Mouse (Mus musculus) neural tube, embryonic 13.5 days (tissue): ENCODE results near the gene Hist2h2be. TPM values are rescaled to one million over a fixed set of nuclear protein-coding genes. Genes with fewer than 3 reads are reported as not detected.
"Not testable (repeated sequence)": the region's sequence is repeated elsewhere in the genome, so short reads cannot be mapped to it uniquely, and the experiment has no call there.

Source experiments
- ATAC-seq: fragments of 200-750 bp; cut with Nextera tagmentation; 2 replicates; pipeline ENCODE4 v1.8.0; 2017; ENCODE audit warnings: low read depth, mild to moderate bottlenecking, moderate TSS enrichment, moderate library complexity
- H3K27ac ChIP-seq: fragments of 300-500 bp; sonication (generic); replicated peaks from 2 replicates; pipeline ENCODE4 v1.5.1; 2015; ENCODE audit warnings: moderate library complexity, mild to moderate bottlenecking, inconsistent platforms
- H3K27me3 ChIP-seq: fragments of 300-500 bp; sonication (generic); 2 replicates; pipeline ENCODE4 v1.6.1; 2015; ENCODE audit warnings: mild to moderate bottlenecking, inconsistent platforms
- H3K36me3 ChIP-seq: fragments of 300-500 bp; sonication (generic); 2 replicates; pipeline ENCODE4 v1.6.1; 2015; ENCODE audit warnings: mild to moderate bottlenecking, inconsistent platforms
- H3K4me1 ChIP-seq: fragments of 300-500 bp; sonication (generic); replicated peaks from 2 replicates; pipeline ENCODE4 v1.6.1; 2015; ENCODE audit warnings: inconsistent platforms
- H3K4me2 ChIP-seq: fragments of 300-500 bp; sonication (generic); 2 replicates; pipeline ENCODE4 v1.6.1; 2015; ENCODE audit warnings: inconsistent platforms, mild to moderate bottlenecking, moderate library complexity
- H3K4me3 ChIP-seq: fragments of 300-500 bp; sonication (generic); 2 replicates; pipeline ENCODE4 v1.5.1; 2015; ENCODE audit warnings: mild to moderate bottlenecking, inconsistent platforms
- H3K9ac ChIP-seq: fragments of 300-500 bp; sonication (generic); 2 replicates; pipeline ENCODE4 v1.6.1; 2015; ENCODE audit warnings: moderate library complexity, mild to moderate bottlenecking, inconsistent platforms
- H3K9me3 ChIP-seq: fragments of 300-500 bp; sonication (generic); 2 replicates; pipeline ENCODE4 v1.6.1; 2016; ENCODE audit warnings: inconsistent platforms
- WGBS: fragments of 180-500 bp; shearing (Covaris S2); methylation state at CpG from one replicate; pipeline ENCODE4 v1.1.7; 2015; 5-methylcytosine and 5-hydroxymethylcytosine counted together
- polyA plus RNA-seq: library from polyadenylated mRNA; unstranded; fragments of >200 nt; fragmentation: Nextera tagmentation; extraction: Ambion mirVana; gene quantifications from 2 replicates; pipeline ENCODE4 v1.2.1, GENCODE M21; 2015

The Hist2h2be gene
- polyA plus RNA-seq, 1 experiment from 2014 or later, result 4.0 TPM

- H3K4me1 ChIP-seq, result no peaks in the 10 kb centered on the region
- no peaks in the 10 kb centered on the region for H3K27me3 ChIP-seq
- no peaks in the 10 kb centered on the region for H3K9me3 ChIP-seq
- H3K36me3 ChIP-seq, result no peaks in the 10 kb centered on the region
- no peak overlapping the region for H3K27ac ChIP-seq
- no peak for ATAC-seq
- WGBS, result 64% methylated on average over 2 of the region's 2 CpGs
- no peak overlapping the region for H3K4me3 ChIP-seq
- no peak overlapping the region for H3K4me2 ChIP-seq
- H3K9ac ChIP-seq, result no peak overlapping the region
Observed at GRCm38 (mm10) chr3:96231758-96232120, 10.8 kb downstream of the Hist2h2be start.

- Histone ChIP-seq H3K4me3 (no peak overlapping the region), H3K27ac (no peak overlapping the region), H3K36me3 (no peaks in the 10 kb centered on the region), H3K27me3 (no peaks in the 10 kb centered on the region), H3K9ac (no peak overlapping the region), H3K4me1 (peaks cover 15% of the 10 kb centered on the region), H3K4me2 (no peak overlapping the region), H3K9me3 (no peaks in the 10 kb centered on the region)
- WGBS, result 90% methylated on average over 2 of the region's 2 CpGs
- no peak for ATAC-seq
Observed at GRCm38 (mm10) chr3:96234914-96235313, 14.0 kb downstream of the Hist2h2be start.

GRCm38 (mm10) chr3:96235836-96236235, 14.9 kb downstream of the Hist2h2be start:
- WGBS, result 74% methylated on average over 3 of the region's 3 CpGs
- H3K4me3 ChIP-seq, result no peak overlapping the region
- H3K4me2 ChIP-seq, result no peak overlapping the region
- H3K9me3 ChIP-seq, result no peaks in the 10 kb centered on the region
- H3K36me3 ChIP-seq, result no peaks in the 10 kb centered on the region
- no peaks in the 10 kb centered on the region for H3K27me3 ChIP-seq
- no peak overlapping the region for H3K9ac ChIP-seq
- H3K27ac ChIP-seq, result no peak overlapping the region
- no peak for ATAC-seq
- H3K4me1 ChIP-seq, result peaks cover 17% of the 10 kb centered on the region

- H3K27ac ChIP-seq, result no peak overlapping the region
- H3K4me2 ChIP-seq, result peak overlapping the region; percentile 52
- no peaks in the 10 kb centered on the region for H3K36me3 ChIP-seq
- no peaks in the 10 kb centered on the region for H3K9me3 ChIP-seq
- H3K9ac ChIP-seq, result peak overlapping the region; percentile 66; the same call in 1 of the 2 replicates
- peaks cover 20% of the 10 kb centered on the region for H3K4me1 ChIP-seq
- H3K27me3 ChIP-seq, result no peaks in the 10 kb centered on the region
- ATAC-seq, result no peak
- peak overlapping the region; percentile 34 for H3K4me3 ChIP-seq
- WGBS, result 82% methylated on average over 4 of the region's 4 CpGs
Observed at GRCm38 (mm10) chr3:96236834-96237334, 16.0 kb downstream of the Hist2h2be start.

GRCm38 (mm10) chr3:96237335-96237903, 16.5 kb downstream of the Hist2h2be start:
- peak overlapping the region; percentile 66 for H3K9ac ChIP-seq
- no peak for ATAC-seq
- no peaks in the 10 kb centered on the region for H3K36me3 ChIP-seq
- peaks cover 20% of the 10 kb centered on the region for H3K4me1 ChIP-seq
- no peak overlapping the region for H3K27ac ChIP-seq
- no peaks in the 10 kb centered on the region for H3K27me3 ChIP-seq
- peak overlapping the region; percentile 52 for H3K4me2 ChIP-seq
- H3K4me3 ChIP-seq, result peak overlapping the region; percentile 34
- 24% methylated on average over 7 of the region's 7 CpGs for WGBS
- H3K9me3 ChIP-seq, result no peaks in the 10 kb centered on the region

- H3K9me3 ChIP-seq, result no peaks in the 10 kb centered on the region
- no peaks in the 10 kb centered on the region for H3K36me3 ChIP-seq
- peak overlapping the region; percentile 34 for H3K4me3 ChIP-seq
- ATAC-seq, result no peak
- H3K4me1 ChIP-seq, result peaks cover 20% of the 10 kb centered on the region
- WGBS, result under 1% methylated on average over 12 of the region's 12 CpGs
- no peak overlapping the region for H3K27ac ChIP-seq
- H3K4me2 ChIP-seq, result peak overlapping the region; percentile 52
- H3K9ac ChIP-seq, result peak overlapping the region; percentile 66
- H3K27me3 ChIP-seq, result no peaks in the 10 kb centered on the region
Observed at GRCm38 (mm10) chr3:96237904-96238511, 17.1 kb downstream of the Hist2h2be start.

- peak; percentile 88 for ATAC-seq
- H3K27ac ChIP-seq, result peak within 1 kb of the TSS; percentile 78
- H3K4me2 ChIP-seq, result peak within 1 kb of the TSS; percentile 52
- not testable (repeated sequence) for H3K36me3 ChIP-seq, H3K27me3 ChIP-seq, H3K9me3 ChIP-seq
- H3K4me1 ChIP-seq, result peaks cover 25% of the 10 kb centered on the region
- under 1% methylated on average over 21 of the region's 68 CpGs for WGBS
- peak within 1 kb of the TSS; percentile 66 for H3K9ac ChIP-seq
- peak within 1 kb of the TSS; percentile 36 for H3K4me3 ChIP-seq
Observed at GRCm38 (mm10) chr3:96238954-96239793, 18.3 kb downstream of the Hist2h2be start, which contains the start of gene Hist2h3c2. Hist2h3c2 (minus strand) TSS chr3:96239127.

GRCm38 (mm10) chr3:96239949-96240798, 19.3 kb downstream of the Hist2h2be start, which contains the start of gene Hist2h2aa2:
Hist2h2aa2 (minus strand) TSS chr3:96240276.
- ATAC-seq, result peak; percentile 92
- peak within 1 kb of the TSS; percentile 49 for H3K4me2 ChIP-seq

GRCm38 (mm10) chr3:96240799-96241197, 19.9 kb downstream of the Hist2h2be start:
- H3K4me1 ChIP-seq, result peaks cover 34% of the 10 kb centered on the region
- H3K27me3 ChIP-seq, result no peaks in the 10 kb centered on the region
- WGBS, result 73% methylated on average over 9 of the region's 9 CpGs
- H3K9me3 ChIP-seq, result no peaks in the 10 kb centered on the region
- H3K4me2 ChIP-seq, result peak overlapping the region; percentile 47
- ATAC-seq, result no peak
- H3K36me3 ChIP-seq, result no peaks in the 10 kb centered on the region
- H3K9ac ChIP-seq, result peak overlapping the region; percentile 62
- peak overlapping the region; percentile 87 for H3K27ac ChIP-seq
- peak overlapping the region; percentile 22; the same call in 1 of the 2 replicates for H3K4me3 ChIP-seq

More at GRCm38 (mm10) chr3:96239949-96240798, 19.3 kb downstream of the Hist2h2be start, which contains the start of gene Hist2h2aa2:
- H3K27me3 ChIP-seq, H3K36me3 ChIP-seq, H3K9me3 ChIP-seq: not testable (repeated sequence)
- Histone ChIP-seq H3K9ac (peak within 1 kb of the TSS; percentile 64), H3K4me1 (peaks cover 34% of the 10 kb centered on the region), H3K27ac (peak within 1 kb of the TSS; percentile 87), H3K4me3 (peak within 1 kb of the TSS; percentile 36)
- WGBS, result 5% methylated on average over 31 of the region's 85 CpGs

GRCm38 (mm10) chr3:96243921-96244572, 23.1 kb downstream of the Hist2h2be start:
- Histone ChIP-seq H3K9ac (peak overlapping the region; percentile 83), H3K9me3 (no peaks in the 10 kb centered on the region), H3K4me2 (peak overlapping the region; percentile 64), H3K27ac (peak overlapping the region; percentile 98), H3K4me1 (peaks cover 39% of the 10 kb centered on the region), H3K4me3 (peak overlapping the region; percentile 49; the same call in 1 of the 2 replicates), H3K36me3 (no peaks in the 10 kb centered on the region), H3K27me3 (no peaks in the 10 kb centered on the region)
- ATAC-seq, result no peak
- WGBS, result 83% methylated on average over 7 of the region's 7 CpGs
